Mouse (Mus musculus): ENCODE measurements around the gene Pcbp3.

The Pcbp3 gene

GRCm38 (mm10) chr10:76801841-76802499 lies 159.7 kb downstream of the Pcbp3 start:
- DNase-seq (ENCODE audit: low spot score in 2 of 2): no peak

GRCm38 (mm10) chr10:76801237-76801641 lies 160.4 kb downstream of the Pcbp3 start:
- no peak for DNase-seq (ENCODE audit: low spot score in 2 of 2)

GRCm38 (mm10) chr10:76798751-76799585 lies 162.7 kb downstream of the Pcbp3 start:
- no peak for DNase-seq (ENCODE audit: low spot score in 2 of 2)

GRCm38 (mm10) chr10:76794102-76794501 lies 167.6 kb downstream of the Pcbp3 start:
- DNase-seq (ENCODE audit: low spot score in 2 of 2): no peak

DNA sequence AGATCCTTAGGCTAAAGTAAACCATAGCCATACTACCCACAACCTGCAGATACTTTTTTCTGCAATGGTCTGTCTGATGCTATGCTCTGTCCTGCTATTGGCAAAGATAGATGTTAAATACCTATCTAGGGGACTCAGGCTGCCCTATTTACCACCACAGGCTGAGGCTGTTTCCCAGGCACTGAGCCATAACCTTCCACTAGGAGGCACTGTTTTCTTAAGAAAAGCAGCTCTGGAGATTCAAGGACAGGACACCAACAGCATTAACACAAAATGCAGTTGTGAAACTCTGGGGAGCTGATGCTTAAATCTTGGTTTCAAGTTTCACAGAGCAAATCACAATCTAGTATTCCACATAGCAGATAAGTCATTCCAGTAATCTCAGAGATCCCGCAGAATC lies 170.2 kb downstream of the Pcbp3 start:
- no peak for DNase-seq (ENCODE audit: low spot score in 2 of 2)

DNA sequence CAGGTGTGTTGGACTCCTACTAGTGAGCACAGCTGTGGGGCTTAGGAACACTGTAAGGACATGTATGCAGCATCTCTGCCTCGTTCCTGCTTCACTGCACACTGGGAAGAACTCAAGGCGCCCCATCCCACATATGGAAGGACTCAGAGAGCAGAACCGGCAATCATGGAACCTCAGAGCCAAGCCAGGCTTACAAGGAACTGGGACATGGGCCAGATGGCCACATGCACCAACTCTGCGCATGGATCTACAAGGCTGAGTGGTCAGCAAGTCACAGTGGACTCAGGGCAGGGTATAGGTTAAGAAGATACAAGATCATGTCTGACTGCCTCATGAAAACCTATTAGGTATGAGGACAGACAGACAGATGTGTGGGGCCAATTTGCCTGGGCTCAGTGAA lies 171.8 kb downstream of the Pcbp3 start:
- no peak for DNase-seq (ENCODE audit: low spot score in 2 of 2)

GRCm38 (mm10) chr10:76785312-76785711 lies 176.4 kb downstream of the Pcbp3 start:
- no peak for DNase-seq (ENCODE audit: low spot score in 2 of 2)

DNA sequence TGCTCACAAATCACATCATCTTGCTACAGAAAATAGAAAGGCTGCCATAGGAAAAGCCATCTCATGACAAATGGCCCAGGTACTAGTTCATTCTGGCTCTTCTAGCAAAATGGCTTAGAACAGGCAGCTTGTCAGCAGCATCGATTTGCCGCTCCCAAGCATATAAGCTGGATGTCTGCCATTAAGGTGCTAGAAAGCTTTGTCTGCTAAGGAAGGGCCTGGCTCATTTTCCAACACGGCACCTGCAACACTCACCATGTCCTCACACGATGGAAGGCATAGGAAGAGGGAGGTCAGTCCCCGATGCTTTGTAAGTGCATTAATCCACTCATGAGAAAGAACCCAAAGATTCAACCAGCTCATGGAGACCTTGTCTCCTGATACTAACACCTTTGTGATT lies 182.5 kb downstream of the Pcbp3 start:
- no peak for DNase-seq (ENCODE audit: low spot score in 2 of 2)

DNA sequence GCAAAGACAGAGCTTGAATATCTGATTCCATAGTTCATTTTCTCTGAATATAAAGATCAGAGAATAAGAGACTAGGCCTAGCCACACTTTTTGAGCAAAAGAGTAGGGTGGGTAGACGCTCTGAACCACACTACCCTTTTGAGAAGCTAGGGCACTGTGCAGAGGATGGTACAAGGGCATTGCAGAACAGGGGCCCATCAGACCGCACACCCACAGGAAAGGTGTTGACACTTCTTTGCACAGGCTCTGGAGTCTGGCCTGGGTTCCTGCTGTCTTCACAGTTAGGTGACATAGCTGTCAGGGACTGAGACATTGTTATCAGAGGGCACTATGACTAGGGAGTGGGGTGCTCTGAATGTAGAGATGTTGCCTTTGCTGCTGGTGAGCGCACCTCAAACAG lies 190.1 kb downstream of the Pcbp3 start:
- DNase-seq (ENCODE audit: low spot score in 2 of 2): no peak

GRCm38 (mm10) chr10:76771086-76771485 lies 190.6 kb downstream of the Pcbp3 start:
- no peak for DNase-seq (ENCODE audit: low spot score in 2 of 2)

- no peak for DNase-seq (ENCODE audit: low spot score in 2 of 2)
Observed at GRCm38 (mm10) chr10:76769581-76769980, 192.1 kb downstream of the Pcbp3 start.

- DNase-seq (ENCODE audit: low spot score in 2 of 2): no peak
Observed at GRCm38 (mm10) chr10:76766196-76766595, 195.5 kb downstream of the Pcbp3 start.

- no peak for DNase-seq (ENCODE audit: low spot score in 2 of 2)
Observed at GRCm38 (mm10) chr10:76764927-76765326, 196.8 kb downstream of the Pcbp3 start.

- DNase-seq (ENCODE audit: low spot score in 2 of 2): peak in 1 of 2 experiments; percentile 2
Observed at GRCm38 (mm10) chr10:76763016-76763415, 198.7 kb downstream of the Pcbp3 start.

GRCm38 (mm10) chr10:76762411-76762810 lies 199.3 kb downstream of the Pcbp3 start:
- peak in 1 of 2 experiments; percentile 3 for DNase-seq (ENCODE audit: low spot score in 2 of 2)

DNA sequence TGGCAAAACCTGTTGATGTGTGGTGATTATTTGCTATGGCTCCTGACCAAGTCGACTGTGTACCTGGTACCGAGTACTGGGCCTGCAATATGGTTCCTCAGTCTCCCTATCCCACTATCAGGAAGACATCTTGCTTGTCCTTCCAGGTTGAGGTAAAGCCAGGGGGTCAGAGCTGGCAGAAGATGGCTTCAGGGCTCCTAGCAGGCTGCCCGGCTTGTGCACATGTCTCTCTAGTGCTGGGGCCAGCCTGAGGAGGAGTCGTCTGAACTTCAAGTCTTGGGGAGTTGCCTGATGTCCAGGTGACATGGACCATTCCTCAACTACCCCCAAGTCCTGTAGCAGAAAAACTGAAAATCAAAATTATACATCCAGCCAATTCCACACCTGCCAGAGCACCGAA lies 201.8 kb downstream of the Pcbp3 start:
- DNase-seq (ENCODE audit: low spot score in 2 of 2): no peak

- no peak for DNase-seq (ENCODE audit: low spot score in 2 of 2)
Observed at GRCm38 (mm10) chr10:76753640-76754039, 208.0 kb downstream of the Pcbp3 start.

DNA sequence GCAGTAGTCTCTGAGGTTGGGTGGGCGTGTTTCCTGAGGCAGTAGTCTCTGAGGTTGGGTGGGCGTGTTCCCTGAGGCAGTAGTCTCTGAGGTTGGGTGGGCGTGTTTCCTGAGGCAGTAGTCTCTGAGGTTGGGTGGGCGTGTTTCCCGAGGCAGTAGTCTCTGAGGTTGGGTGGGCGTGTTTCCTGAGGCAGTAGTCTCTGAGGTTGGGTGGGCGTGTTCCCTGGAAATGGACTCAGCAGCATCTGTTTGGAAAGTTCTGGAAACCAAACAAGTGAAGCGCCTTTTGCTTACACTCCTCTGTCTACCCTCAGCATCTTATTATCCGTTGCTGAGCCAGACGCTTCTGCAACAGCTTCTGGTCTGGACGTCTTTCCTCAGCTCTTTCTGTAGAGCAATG lies 217.4 kb downstream of the Pcbp3 start:
- DNase-seq (ENCODE audit: low spot score in 2 of 2): peak in 1 of 2 experiments; percentile 7

DNA sequence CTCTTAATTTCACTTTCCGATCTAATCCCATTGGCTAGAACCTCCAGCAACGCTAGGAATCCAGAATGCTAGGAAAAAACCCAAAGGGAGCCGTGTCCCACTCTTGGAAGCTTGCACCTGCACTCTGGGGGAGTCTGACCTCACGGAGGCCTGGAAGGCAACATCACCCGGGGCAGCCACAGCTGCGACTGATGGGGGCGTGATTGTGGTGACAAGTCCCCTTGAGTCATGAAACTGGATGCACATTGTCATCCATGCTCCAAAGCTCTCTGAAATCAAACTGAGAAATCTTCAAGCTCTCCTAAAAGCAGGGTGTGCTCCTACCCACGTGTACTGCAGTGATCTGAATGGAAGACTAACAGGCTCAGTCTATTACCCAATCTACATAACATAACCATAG lies 224.9 kb downstream of the Pcbp3 start:
- DNase-seq (ENCODE audit: low spot score in 2 of 2): peak in 1 of 2 experiments; percentile 2

GRCm38 (mm10) chr10:76734979-76735378 lies 226.7 kb downstream of the Pcbp3 start:
- peak; percentile 59 to 81 for DNase-seq (ENCODE audit: low spot score in 2 of 2)

DNA sequence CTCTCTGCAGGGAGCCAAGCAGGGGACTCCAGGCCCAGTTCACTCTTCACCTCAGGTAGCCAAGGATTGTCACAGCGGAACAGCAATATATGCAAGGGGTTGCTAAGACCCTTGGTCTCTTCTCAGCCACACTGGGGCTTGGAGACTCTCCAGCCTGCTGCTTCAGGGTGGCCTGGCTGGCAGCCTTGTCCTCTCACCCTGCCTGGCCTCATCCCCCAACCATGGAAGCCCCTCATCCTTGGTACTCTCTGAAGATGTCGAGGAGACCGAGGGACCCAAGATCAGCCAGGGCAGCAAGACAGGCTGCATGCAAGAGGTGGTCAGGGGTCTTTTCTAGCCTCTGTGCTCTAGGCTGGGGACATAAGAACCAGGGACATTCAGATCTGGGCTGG lies 228.0 kb downstream of the Pcbp3 start:
- DNase-seq (ENCODE audit: low spot score in 2 of 2): peak in 1 of 2 experiments; percentile 2

- peak; percentile 71 to 72 for DNase-seq (ENCODE audit: low spot score in 2 of 2)
Observed at GRCm38 (mm10) chr10:76732881-76733676, 228.6 kb downstream of the Pcbp3 start.

All from frontal cortex, postnatal 14 days (tissue).